Mouse (Mus musculus) forebrain, embryonic 11.5 days (tissue): ENCODE measurements at regions not wholly inside any gene's neighbourhood (a gene's known extent, or its start where the extent isn't known, plus 50 kb on each side); places are given as distances from the start of the nearest gene placed in this dataset.
A peak's percentile ranks its signal among the peaks of the same experiment; 100 is the strongest.

Source experiments
- ATAC-seq: fragments of 200-750 bp; cut with Nextera tagmentation; replicated peaks from 2 replicates; pipeline ENCODE4 v1.8.0; 2017; ENCODE audit warnings: moderate TSS enrichment; ENCODE audit not compliant: low FRiP score
- DNase-seq: peaks from one replicate; pipeline ENCODE4 v3.0.0-alpha.2; 2017; ENCODE audit warnings: low spot score
- H3K27ac ChIP-seq: fragments of 300-500 bp; sonication (generic); 2 replicates; pipeline ENCODE4 v1.5.1; 2014; ENCODE audit warnings: low read depth, low read length
- H3K27me3 ChIP-seq: fragments of 300-500 bp; sonication (generic); 2 replicates; pipeline ENCODE4 v1.6.1; 2014; ENCODE audit warnings: mild to moderate bottlenecking, low read length, mixed read lengths; ENCODE audit not compliant: control insufficient read depth, insufficient read depth
- H3K36me3 ChIP-seq: fragments of 300-500 bp; sonication (generic); 2 replicates; pipeline ENCODE4 v1.6.1; 2014; ENCODE audit warnings: mild to moderate bottlenecking, low read length, moderate library complexity, mixed read lengths; ENCODE audit not compliant: control insufficient read depth, insufficient read depth
- H3K4me1 ChIP-seq: fragments of 300-500 bp; sonication (generic); replicated peaks from 2 replicates; pipeline ENCODE4 v1.6.1; 2014; ENCODE audit warnings: low read length, mixed read lengths; ENCODE audit not compliant: control insufficient read depth, insufficient read depth
- H3K4me2 ChIP-seq: fragments of 300-500 bp; sonication (generic); 2 replicates; pipeline ENCODE4 v1.6.1; 2014; ENCODE audit warnings: low read depth, mild to moderate bottlenecking, low read length, moderate library complexity, mixed read lengths; ENCODE audit not compliant: severe bottlenecking
- H3K4me3 ChIP-seq: fragments of 300-500 bp; sonication (generic); 2 replicates; pipeline ENCODE4 v1.5.1; 2014; ENCODE audit warnings: low read depth, low read length
- H3K9ac ChIP-seq: fragments of 300-500 bp; sonication (generic); 2 replicates; pipeline ENCODE4 v1.6.1; 2014; ENCODE audit warnings: low read length
- H3K9me3 ChIP-seq: fragments of 300-500 bp; sonication (generic); 2 replicates; pipeline ENCODE4 v1.6.1; 2016; ENCODE audit warnings: low read length, mixed read lengths; ENCODE audit not compliant: control insufficient read depth
- WGBS: fragments of 180-500 bp; shearing (Covaris S2); extraction: QIAGEN DNeasy Blood & Tissue Kit; methylation state at CpG from one replicate; pipeline ENCODE4 v1.1.7; 2014; 5-methylcytosine and 5-hydroxymethylcytosine counted together

- Histone ChIP-seq H3K27ac (no peak overlapping the region), H3K4me1 (no peaks in the 10 kb centered on the region), H3K4me3 (no peak overlapping the region), H3K27me3 (no peaks in the 10 kb centered on the region), H3K9me3 (no peaks in the 10 kb centered on the region), H3K36me3 (no peaks in the 10 kb centered on the region), H3K9ac (no peak overlapping the region), H3K4me2 (peak overlapping the region; percentile 21; the same call in 1 of the 2 replicates)
- 12% methylated on average over 13 of the region's 13 CpGs for WGBS
- ATAC-seq (peak; percentile 49; the same call in 1 of the 2 replicates), DNase-seq (peak; percentile 82)
These were observed 96.7 kb downstream of the 1500009L16Rik start for GRCm38 (mm10) chr10:83819266-83819949.

GRCm38 (mm10) chr10:83819950-83820275 is 97.2 kb downstream of the 1500009L16Rik start:
- no peak for ATAC-seq
- H3K4me2 ChIP-seq, result peak overlapping the region; percentile 21; the same call in 1 of the 2 replicates
- H3K27ac ChIP-seq, result no peak overlapping the region

GRCm38 (mm10) chr10:83821089-83821488 is 98.4 kb downstream of the 1500009L16Rik start:
- Histone ChIP-seq H3K36me3 (no peaks in the 10 kb centered on the region), H3K27ac (no peak overlapping the region), H3K9me3 (no peaks in the 10 kb centered on the region), H3K9ac (no peak overlapping the region), H3K4me3 (no peak overlapping the region), H3K27me3 (no peaks in the 10 kb centered on the region), H3K4me2 (no peak overlapping the region), H3K4me1 (no peaks in the 10 kb centered on the region)
- DNase-seq (peak; percentile 40), ATAC-seq (no peak)
- 73% methylated on average over 10 of the region's 10 CpGs for WGBS

More at GRCm38 (mm10) chr10:83819950-83820275, 97.2 kb downstream of the 1500009L16Rik start:
- Histone ChIP-seq H3K36me3 (no peaks in the 10 kb centered on the region), H3K27me3 (no peaks in the 10 kb centered on the region), H3K4me1 (no peaks in the 10 kb centered on the region), H3K9ac (no peak overlapping the region), H3K4me3 (no peak overlapping the region), H3K9me3 (no peaks in the 10 kb centered on the region)
- DNase-seq, result no peak
- WGBS, result 71% methylated on average over 8 of the region's 8 CpGs

GRCm38 (mm10) chr10:83826105-83826504 is 103.4 kb downstream of the 1500009L16Rik start:
- no peak for ATAC-seq
- 85% methylated on average over 5 of the region's 5 CpGs for WGBS
- Histone ChIP-seq H3K4me3 (no peak overlapping the region), H3K27ac (no peak overlapping the region), H3K9me3 (no peaks in the 10 kb centered on the region), H3K9ac (no peak overlapping the region), H3K27me3 (no peaks in the 10 kb centered on the region), H3K4me1 (no peaks in the 10 kb centered on the region), H3K4me2 (no peak overlapping the region), H3K36me3 (no peaks in the 10 kb centered on the region)
- no peak for DNase-seq

GRCm38 (mm10) chr10:83836351-83836750 is 113.7 kb downstream of the 1500009L16Rik start:
- no peaks in the 10 kb centered on the region for H3K4me1 ChIP-seq
- DNase-seq, result no peak
- no peaks in the 10 kb centered on the region for H3K9me3 ChIP-seq
- H3K27me3 ChIP-seq, result no peaks in the 10 kb centered on the region
- no peaks in the 10 kb centered on the region for H3K36me3 ChIP-seq
- no peak overlapping the region for H3K4me3 ChIP-seq
- ATAC-seq, result no peak
- H3K4me2 ChIP-seq, result no peak overlapping the region
- no peak overlapping the region for H3K27ac ChIP-seq
- 78% methylated on average over 5 of the region's 5 CpGs for WGBS
- H3K9ac ChIP-seq, result no peak overlapping the region

- ATAC-seq, result no peak
- WGBS, result 87% methylated on average over 3 of the region's 3 CpGs
These were observed 117.6 kb downstream of the 1500009L16Rik start for GRCm38 (mm10) chr10:83840226-83840625.

GRCm38 (mm10) chr10:83850881-83851280 is 128.2 kb downstream of the 1500009L16Rik start:
- ATAC-seq, result no peak

More at GRCm38 (mm10) chr10:83840226-83840625, 117.6 kb downstream of the 1500009L16Rik start:
- H3K27ac ChIP-seq, result no peak overlapping the region
- no peaks in the 10 kb centered on the region for H3K36me3 ChIP-seq
- H3K4me3 ChIP-seq, result no peak overlapping the region
- no peak for DNase-seq
- H3K4me2 ChIP-seq, result no peak overlapping the region
- H3K4me1 ChIP-seq, result no peaks in the 10 kb centered on the region
- no peaks in the 10 kb centered on the region; the same call in 1 of the 2 replicates for H3K9me3 ChIP-seq
- no peaks in the 10 kb centered on the region for H3K27me3 ChIP-seq
- no peak overlapping the region for H3K9ac ChIP-seq

GRCm38 (mm10) chr10:83852194-83852593 is 129.5 kb downstream of the 1500009L16Rik start:
- Histone ChIP-seq H3K27ac (no peak overlapping the region), H3K4me1 (no peaks in the 10 kb centered on the region)
- ATAC-seq, result no peak

More at GRCm38 (mm10) chr10:83850881-83851280, 128.2 kb downstream of the 1500009L16Rik start:
- no peaks in the 10 kb centered on the region for H3K27me3 ChIP-seq
- no peak overlapping the region for H3K4me3 ChIP-seq
- H3K9ac ChIP-seq, result no peak overlapping the region
- H3K27ac ChIP-seq, result no peak overlapping the region
- no peak overlapping the region for H3K4me2 ChIP-seq
- DNase-seq, result no peak
- 74% methylated on average over 4 of the region's 4 CpGs for WGBS
- no peaks in the 10 kb centered on the region for H3K4me1 ChIP-seq
- H3K36me3 ChIP-seq, result no peaks in the 10 kb centered on the region
- H3K9me3 ChIP-seq, result no peaks in the 10 kb centered on the region

GRCm38 (mm10) chr10:83852806-83853205 is 130.1 kb downstream of the 1500009L16Rik start:
- ATAC-seq, result no peak
- 87% methylated on average over 3 of the region's 3 CpGs for WGBS

More at GRCm38 (mm10) chr10:83852194-83852593, 129.5 kb downstream of the 1500009L16Rik start:
- no peak for DNase-seq
- 85% methylated on average over 5 of the region's 5 CpGs for WGBS
- Histone ChIP-seq H3K4me3 (no peak overlapping the region), H3K9me3 (no peaks in the 10 kb centered on the region), H3K27me3 (no peaks in the 10 kb centered on the region), H3K4me2 (no peak overlapping the region), H3K9ac (no peak overlapping the region), H3K36me3 (no peaks in the 10 kb centered on the region)

More at GRCm38 (mm10) chr10:83852806-83853205, 130.1 kb downstream of the 1500009L16Rik start:
- Histone ChIP-seq H3K4me1 (no peaks in the 10 kb centered on the region), H3K27ac (no peak overlapping the region), H3K9ac (no peak overlapping the region), H3K4me2 (no peak overlapping the region), H3K9me3 (no peaks in the 10 kb centered on the region), H3K27me3 (no peaks in the 10 kb centered on the region), H3K4me3 (no peak overlapping the region), H3K36me3 (no peaks in the 10 kb centered on the region)
- no peak for DNase-seq
